Mouse (Mus musculus): ENCODE data around the gene Hykk.

GRCm38 (mm10) chr9:54990362-54990761 lies 73.3 kb downstream of the Hykk start:
- no peak for TF ChIP-seq TAL1 (IDR thresholded peaks at IDR 0.05; ENCODE audit: low read length)
- no peak for TF ChIP-seq GATA1 (IDR thresholded peaks at IDR 0.05; ENCODE audit: low read length)
